Mouse (Mus musculus) ES-E14 (cell line): ENCODE results near the gene Ssr1.

Experiments used
- CHD2 ChIP-seq: IDR thresholded peaks from 2 replicates; pipeline ENCODE4 v1.6.1; 2014; ENCODE audit warnings: mild to moderate bottlenecking, low read depth, low read length, inconsistent platforms
- ZC3H11A ChIP-seq: IDR thresholded peaks from 2 replicates; pipeline ENCODE4 v1.6.1; 2012; ENCODE audit warnings: low read depth, mild to moderate bottlenecking, inconsistent platforms, low read length, borderline replicate concordance
- ZNF384 ChIP-seq: IDR thresholded peaks from 2 replicates; pipeline ENCODE4 v1.6.1; 2012; ENCODE audit warnings: low read depth, low read length, inconsistent platforms

- TF ChIP-seq ZNF384, result no peak
- no peak for TF ChIP-seq CHD2
- TF ChIP-seq ZC3H11A, result no peak
Observed at GRCm38 (mm10) chr13:38037044-38037687, 43.1 kb upstream of the Ssr1 start, which contains the start of gene Cage1.
